Mouse (Mus musculus) liver, adult 2 months (tissue): ENCODE data around the gene Actc1. TPM values are rescaled to one million over a fixed set of nuclear protein-coding genes. Genes with fewer than 3 reads are reported as not detected.

Experiments
- DNase-seq: peaks from one replicate; pipeline ENCODE4 v3.0.0-alpha.2; 2011; ENCODE audit warnings: low read depth, low spot score; ENCODE audit errors: extremely low read depth
- H3K27ac ChIP-seq: fragments of 200-500 bp; replicated peaks from 2 replicates; pipeline ENCODE4 v1.5.1; 2012; ENCODE audit warnings: low read depth, mild to moderate bottlenecking, control low read depth, inconsistent platforms, low read length; ENCODE audit not compliant: insufficient read depth
- H3K27me3 ChIP-seq: fragments of 200-500 bp; 2 replicates; pipeline ENCODE4 v1.6.1; 2012; ENCODE audit warnings: mild to moderate bottlenecking, moderate library complexity, low read length, inconsistent platforms; ENCODE audit not compliant: control insufficient read depth, insufficient read depth
- H3K36me3 ChIP-seq: fragments of 200-500 bp; 2 replicates; pipeline ENCODE4 v1.6.1; 2012; ENCODE audit warnings: low read length, inconsistent platforms; ENCODE audit not compliant: control insufficient read depth, insufficient read depth
- H3K4me1 ChIP-seq: fragments of 200-500 bp; 2 replicates; pipeline ENCODE4 v1.6.1; 2011; ENCODE audit warnings: low read length; ENCODE audit not compliant: control insufficient read depth, insufficient read depth
- H3K4me3 ChIP-seq: fragments of 200-500 bp; 2 replicates; pipeline ENCODE4 v1.5.1; 2011; ENCODE audit warnings: low read depth, mild to moderate bottlenecking, control low read depth, low read length, moderate library complexity; ENCODE audit not compliant: insufficient read depth
- H3K79me2 ChIP-seq: fragments of 200-500 bp; 2 replicates; pipeline ENCODE4 v1.6.1; 2012; ENCODE audit warnings: inconsistent platforms, mild to moderate bottlenecking, low read length, moderate library complexity; ENCODE audit not compliant: control insufficient read depth, insufficient read depth
- H3K9ac ChIP-seq: fragments of 200-500 bp; 2 replicates; pipeline ENCODE4 v1.6.1; 2012; ENCODE audit warnings: low read depth, mild to moderate bottlenecking, control low read depth, inconsistent platforms, low read length
- CTCF ChIP-seq: fragments of 200-500 bp; IDR thresholded peaks from 2 replicates; pipeline ENCODE4 v1.5.1; 2011; ENCODE audit warnings: low read depth, low read length, control low read depth
- POLR2A ChIP-seq: fragments of 200-500 bp; IDR thresholded peaks from 2 replicates; pipeline ENCODE4 v1.6.1; 2011; ENCODE audit warnings: low read length, control low read depth; ENCODE audit not compliant: insufficient read depth; ENCODE audit errors: extremely low read depth
- WGBS: fragments of 180-500 bp; shearing (Covaris S2); methylation state at CpG from one replicate; pipeline ENCODE4 v1.1.7; 2018; 5-methylcytosine and 5-hydroxymethylcytosine counted together
- polyA plus RNA-seq: library from polyadenylated mRNA; depleted of rRNA; stranded (reverse); fragments of >200 nt; gene quantifications from 2 replicates; pipeline ENCODE4 v1.2.3, GENCODE M21; 2012
- total RNA-seq: library from RNA; depleted of rRNA; stranded (reverse); fragments of >200 nt; gene quantifications from 2 replicates; pipeline ENCODE4 v1.2.3, GENCODE M21; 2014

Actc1 gene
- total and polyA plus RNA-seq, 2 experiments: 0.09 TPM

DNA sequence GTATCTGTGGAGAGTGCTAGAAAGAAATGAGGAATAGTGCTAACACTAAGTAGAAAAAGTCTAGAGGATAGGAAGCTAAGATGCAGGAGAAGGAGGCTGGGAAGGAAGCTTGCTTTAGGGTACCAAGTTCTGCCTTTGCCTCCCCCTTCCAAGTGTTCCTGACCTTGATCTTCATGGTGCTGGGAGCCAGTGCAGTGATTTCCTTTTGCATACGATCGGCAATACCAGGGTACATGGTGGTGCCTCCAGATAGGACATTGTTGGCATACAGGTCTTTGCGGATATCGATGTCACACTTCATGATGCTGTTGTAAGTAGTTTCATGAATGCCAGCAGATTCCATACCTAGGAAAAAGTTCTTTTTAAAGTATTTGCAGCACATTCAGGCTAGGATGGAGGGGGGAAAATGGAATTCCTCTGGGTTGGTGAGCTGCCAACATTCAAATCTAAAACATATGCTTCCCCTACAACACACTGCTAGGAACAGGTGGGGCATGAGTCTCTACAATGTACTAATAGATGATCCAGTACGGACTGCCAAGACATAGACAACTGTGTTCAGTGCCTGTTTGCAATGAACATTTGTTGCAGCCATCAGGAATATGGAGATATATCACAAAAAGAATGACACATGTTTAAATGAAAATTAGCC is 5.3 kb downstream of the Actc1 start:
- no peak overlapping the region for H3K4me3 ChIP-seq
- WGBS: 89% methylated on average over 5 of the region's 5 CpGs
- H3K9ac ChIP-seq: no peak overlapping the region
- no peak overlapping the region for H3K27ac ChIP-seq
- TF ChIP-seq CTCF (no peak), POLR2A (no peak)
- no peaks in the 10 kb centered on the region for H3K79me2 ChIP-seq
- no peaks in the 10 kb centered on the region for H3K27me3 ChIP-seq
- no peaks in the 10 kb centered on the region for H3K36me3 ChIP-seq
- no peaks in the 10 kb centered on the region for H3K4me1 ChIP-seq
- no peak for DNase-seq

GRCm38 (mm10) chr2:114046151-114046664 is 7.1 kb downstream of the Actc1 start:
- no peak overlapping the region for H3K4me3 ChIP-seq
- 93% methylated on average over 5 of the region's 5 CpGs for WGBS
- no peak overlapping the region for H3K27ac ChIP-seq
- no peaks in the 10 kb centered on the region for H3K27me3 ChIP-seq
- H3K9ac ChIP-seq: no peak overlapping the region
- H3K36me3 ChIP-seq: no peaks in the 10 kb centered on the region
- DNase-seq: no peak
- no peaks in the 10 kb centered on the region for H3K4me1 ChIP-seq
- H3K79me2 ChIP-seq: no peaks in the 10 kb centered on the region
- no peak for TF ChIP-seq POLR2A

DNA sequence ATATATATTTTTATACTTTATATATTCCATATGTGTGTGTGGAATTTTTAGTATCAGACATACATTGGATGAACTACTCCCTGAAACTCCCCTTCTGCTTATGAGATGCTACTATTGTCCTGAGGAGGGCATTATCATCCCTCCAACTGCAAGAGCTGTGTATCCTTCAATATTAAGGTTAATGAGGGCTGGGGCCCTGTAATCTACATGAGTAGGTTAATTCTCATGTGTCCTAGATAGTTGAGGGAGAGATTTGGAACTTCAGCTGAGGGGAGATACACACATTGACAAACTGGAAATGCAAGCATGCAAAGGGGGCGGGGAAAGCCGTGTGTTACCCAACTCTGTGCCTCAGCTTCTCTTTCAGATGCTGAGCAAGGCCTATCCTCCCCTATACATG is 15.4 kb downstream of the Actc1 start:
- H3K4me3 ChIP-seq: no peak overlapping the region
- no peak overlapping the region for H3K9ac ChIP-seq
- no peak overlapping the region for H3K27ac ChIP-seq
- H3K36me3 ChIP-seq: no peaks in the 10 kb centered on the region
- no peak for DNase-seq
- no peaks in the 10 kb centered on the region for H3K27me3 ChIP-seq
- 61% methylated on average over 2 of the region's 2 CpGs for WGBS
- H3K79me2 ChIP-seq: no peaks in the 10 kb centered on the region
- TF ChIP-seq CTCF (no peak), POLR2A (no peak)
- H3K4me1 ChIP-seq: no peaks in the 10 kb centered on the region

DNA sequence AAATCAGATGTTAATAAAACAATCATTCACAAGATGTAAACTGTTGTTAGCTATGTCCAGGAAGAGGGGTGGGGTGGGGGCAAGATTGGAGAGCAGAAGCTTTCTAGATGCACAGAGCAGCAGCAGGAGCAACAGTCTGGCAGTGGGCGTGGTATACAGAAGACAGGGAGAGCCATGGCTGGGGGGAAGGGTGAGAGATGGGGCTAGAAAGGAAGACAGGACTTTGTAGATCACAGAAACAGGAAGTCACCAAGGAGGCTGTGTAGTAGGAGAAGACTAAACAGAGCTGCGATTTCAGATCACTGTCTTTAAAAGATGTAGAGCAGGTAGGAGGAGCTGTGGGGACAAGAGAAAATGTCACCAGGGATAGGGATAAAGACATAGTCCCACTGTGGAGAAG is 21.1 kb downstream of the Actc1 start:
- Histone ChIP-seq H3K36me3 (no peaks in the 10 kb centered on the region), H3K27ac (no peak overlapping the region), H3K4me1 (no peaks in the 10 kb centered on the region), H3K79me2 (no peaks in the 10 kb centered on the region), H3K9ac (no peak overlapping the region), H3K27me3 (no peaks in the 10 kb centered on the region), H3K4me3 (no peak overlapping the region)
- WGBS: 42% methylated on average over 2 of the region's 2 CpGs
- no peak for TF ChIP-seq POLR2A
- TF ChIP-seq CTCF: no peak
- no peak for DNase-seq

DNA sequence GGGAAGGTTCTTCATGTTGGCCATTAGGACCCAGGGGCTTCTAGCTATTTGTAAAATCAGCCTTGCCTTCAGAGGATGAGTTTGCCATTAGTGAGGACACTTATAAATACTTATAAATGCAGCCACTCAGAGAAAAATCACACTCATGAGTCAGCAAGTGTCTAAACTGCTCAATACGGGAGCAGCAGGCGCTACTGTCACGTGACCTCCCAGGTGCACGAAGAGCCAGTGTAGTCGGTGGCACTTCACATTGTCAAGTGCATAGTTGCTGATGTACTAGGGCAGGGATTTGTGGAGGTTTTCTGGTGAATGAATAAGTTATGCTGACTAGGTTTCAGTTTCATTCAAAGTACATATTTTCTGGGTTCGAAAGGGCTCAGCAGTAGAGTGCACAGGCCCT is 30.0 kb downstream of the Actc1 start:
- no peaks in the 10 kb centered on the region for H3K79me2 ChIP-seq
- no peak for TF ChIP-seq POLR2A
- no peak for TF ChIP-seq CTCF
- H3K4me1 ChIP-seq: no peaks in the 10 kb centered on the region
- no peaks in the 10 kb centered on the region for H3K36me3 ChIP-seq
- WGBS: 91% methylated on average over 6 of the region's 6 CpGs
- no peak overlapping the region for H3K4me3 ChIP-seq
- H3K9ac ChIP-seq: no peak overlapping the region
- no peaks in the 10 kb centered on the region for H3K27me3 ChIP-seq
- H3K27ac ChIP-seq: no peak overlapping the region
- DNase-seq: no peak

DNA sequence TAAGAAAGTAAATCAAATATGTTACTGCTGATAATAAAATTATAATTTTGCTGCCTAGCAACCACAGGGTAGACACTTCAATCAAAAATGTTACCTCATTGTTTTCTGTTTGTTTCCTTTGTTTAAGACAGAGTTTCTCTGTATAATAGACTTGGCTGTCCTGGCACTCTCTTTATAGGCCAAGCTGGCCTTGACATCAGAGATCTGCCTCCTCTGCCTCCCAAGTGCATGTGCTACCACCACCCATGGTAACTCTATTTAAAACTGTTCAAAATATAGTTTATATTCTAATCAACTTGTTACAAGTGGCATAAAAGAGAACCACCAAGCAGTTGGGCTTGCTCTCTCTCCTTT is 33.2 kb downstream of the Actc1 start:
- no peak for DNase-seq
- H3K9ac ChIP-seq: no peak overlapping the region
- H3K36me3 ChIP-seq: no peaks in the 10 kb centered on the region
- no peak overlapping the region for H3K27ac ChIP-seq
- H3K79me2 ChIP-seq: no peaks in the 10 kb centered on the region
- no peak overlapping the region for H3K4me3 ChIP-seq
- no peaks in the 10 kb centered on the region for H3K27me3 ChIP-seq
- TF ChIP-seq POLR2A (no peak), CTCF (no peak)
- H3K4me1 ChIP-seq: no peaks in the 10 kb centered on the region
